Mouse (Mus musculus): ENCODE measurements around the gene Rbl1.
"Not testable (repeated sequence)": the region's sequence is repeated elsewhere in the genome, so short reads cannot be mapped to it uniquely, and the experiment has no call there.

Rbl1 gene

DNA sequence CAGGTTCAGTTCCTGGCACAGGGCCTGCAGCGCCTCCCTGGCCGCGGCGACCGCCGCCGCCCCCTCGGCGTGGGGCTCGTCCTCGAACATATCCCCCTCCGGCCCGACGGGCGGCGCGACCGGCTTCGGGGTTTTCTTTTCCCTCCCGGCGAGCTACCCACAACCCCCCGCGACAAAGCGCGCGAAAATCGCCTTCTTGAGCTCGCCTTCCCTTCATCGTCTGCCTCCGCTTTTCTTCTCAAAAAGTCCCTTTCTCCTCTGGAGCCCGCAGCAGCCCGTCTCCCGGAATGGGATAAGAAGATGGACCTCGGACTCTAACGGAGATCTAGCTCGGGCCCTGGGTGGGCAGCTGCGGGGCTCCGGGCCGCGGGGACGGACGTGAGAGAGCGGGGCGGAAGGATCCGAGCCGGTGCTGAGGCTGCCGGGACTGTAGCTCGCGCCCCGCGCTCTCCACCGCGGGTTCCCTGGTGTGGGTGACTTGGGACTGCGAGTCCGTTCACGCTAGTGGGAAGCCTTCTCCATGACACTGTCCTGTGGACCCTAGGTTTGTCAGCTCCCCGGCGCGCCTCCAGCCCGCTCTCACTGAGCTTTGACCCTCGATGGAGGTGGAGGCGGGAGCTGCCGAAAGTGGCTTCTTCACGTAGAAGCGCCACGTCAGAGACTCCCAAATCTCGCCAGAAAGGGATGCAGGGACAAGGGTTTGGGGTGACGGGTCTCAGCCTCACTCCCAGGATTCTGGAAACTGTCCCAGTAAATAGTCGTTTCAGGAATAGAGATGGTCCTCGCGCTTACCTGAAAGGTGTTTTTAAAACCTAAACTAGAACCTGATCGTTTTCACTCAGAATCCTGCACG is at the start of gene Rbl1:
Gene Rbl1, minus strand, starts transcription at position 169 of the 853 bp plus-strand sequence.
- peak; percentile 92 for DNase-seq (ENCODE audit: low spot score)

GRCm38 (mm10) chr2:157248111-157248510 is 43.8 kb upstream of the Rbl1 start:
- no peak for DNase-seq (ENCODE audit: low spot score)

DNA sequence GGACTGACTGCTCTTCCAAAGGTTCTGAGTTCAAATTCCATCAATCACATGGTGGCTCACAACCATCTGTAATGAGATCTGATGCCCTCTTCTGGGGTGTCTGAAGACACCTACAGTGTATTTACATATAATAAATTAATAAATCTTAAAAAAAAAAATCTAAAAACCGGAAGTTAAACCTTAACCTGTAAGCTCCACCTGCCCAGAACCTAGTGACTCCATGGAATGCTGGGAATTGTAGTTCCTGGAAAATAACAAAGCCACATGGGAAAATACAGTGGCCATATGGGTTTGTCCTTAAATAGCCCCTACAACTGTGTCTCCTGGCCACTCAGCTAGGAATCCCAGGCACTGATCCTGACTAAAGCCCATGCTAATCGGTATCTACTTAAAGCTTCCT is 41.3 kb upstream of the Rbl1 start:
- no peak for DNase-seq (ENCODE audit: low spot score)

- DNase-seq (ENCODE audit: low spot score): no peak
Observed at GRCm38 (mm10) chr2:157245001-157245400, 40.7 kb upstream of the Rbl1 start.

GRCm38 (mm10) chr2:157235946-157236345 is 31.6 kb upstream of the Rbl1 start:
- DNase-seq (ENCODE audit: low spot score): no peak

DNA sequence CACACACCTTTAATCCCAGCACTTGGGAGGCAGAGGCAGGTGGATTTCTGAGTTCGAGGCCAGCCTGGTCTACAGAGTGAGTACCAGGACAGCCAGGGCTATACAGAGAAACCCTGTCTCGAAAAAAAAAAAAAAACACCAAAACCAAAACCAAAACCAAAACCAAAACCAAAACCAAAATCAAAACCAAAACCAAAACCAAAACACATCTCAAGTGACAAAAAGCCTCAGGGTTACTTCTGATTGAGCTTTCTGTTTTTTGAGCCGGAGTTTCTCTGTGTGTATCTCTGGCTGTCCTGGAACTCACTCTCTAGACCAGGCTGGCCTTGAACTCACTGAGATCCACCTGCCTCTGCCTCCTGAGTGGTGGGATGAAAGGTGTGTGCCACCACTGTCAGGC is 17.6 kb upstream of the Rbl1 start:
- not testable (repeated sequence) for DNase-seq (ENCODE audit: low spot score)

DNA sequence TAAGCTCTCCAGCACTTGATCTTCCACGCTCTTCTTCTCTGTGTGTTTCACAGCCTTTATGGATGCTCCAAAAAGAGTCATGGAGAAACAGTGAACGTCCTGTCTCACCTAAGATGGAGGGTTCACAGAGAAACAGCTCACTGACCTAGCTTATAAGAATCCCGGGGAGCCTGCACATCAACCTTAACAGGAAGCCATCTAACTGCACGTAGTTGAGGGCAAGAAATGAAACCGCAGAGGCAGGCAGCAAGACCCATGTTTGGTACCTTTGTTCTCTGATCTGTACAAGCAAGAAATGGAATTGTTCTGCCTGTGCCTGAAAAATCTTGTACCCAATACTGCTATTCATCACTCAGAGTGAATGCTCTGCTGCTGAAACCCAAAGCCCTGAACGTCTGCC is 15.8 kb upstream of the Rbl1 start:
- DNase-seq (ENCODE audit: low spot score): no peak

GRCm38 (mm10) chr2:157211731-157212130 is 7.4 kb upstream of the Rbl1 start:
- no peak for DNase-seq (ENCODE audit: low spot score)

GRCm38 (mm10) chr2:157203459-157204365 is 622 bp downstream of the Rbl1 start:
- peak; percentile 52 for DNase-seq (ENCODE audit: low spot score)

- DNase-seq (ENCODE audit: low spot score): no peak
Observed at GRCm38 (mm10) chr2:157203026-157203425, 1.3 kb downstream of the Rbl1 start.

DNA sequence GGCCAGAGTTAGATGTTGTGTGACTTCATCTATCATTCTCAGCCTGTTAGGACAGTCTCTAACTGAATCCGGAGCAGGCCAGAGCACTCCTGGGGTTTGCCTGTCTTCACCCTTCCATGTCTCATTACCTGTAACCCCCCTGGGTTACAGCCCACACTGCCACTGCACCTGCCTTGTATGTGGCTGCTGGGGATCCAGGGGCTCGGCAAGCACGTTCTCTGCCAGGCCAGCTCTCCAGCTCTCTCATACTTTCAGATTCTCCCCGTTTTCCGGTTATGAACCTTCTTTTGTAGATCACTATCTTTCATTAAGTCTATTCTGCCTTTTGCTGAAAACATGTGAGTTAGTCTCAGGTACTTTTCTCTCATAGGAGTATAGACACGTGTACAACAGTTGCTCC is 2.0 kb downstream of the Rbl1 start:
- no peak for DNase-seq (ENCODE audit: low spot score)

GRCm38 (mm10) chr2:157201081-157201830 is 3.1 kb downstream of the Rbl1 start:
- no peak for DNase-seq (ENCODE audit: low spot score)

- not testable (repeated sequence) for DNase-seq (ENCODE audit: low spot score)
Observed at GRCm38 (mm10) chr2:157198405-157198804, 5.9 kb downstream of the Rbl1 start.

DNA sequence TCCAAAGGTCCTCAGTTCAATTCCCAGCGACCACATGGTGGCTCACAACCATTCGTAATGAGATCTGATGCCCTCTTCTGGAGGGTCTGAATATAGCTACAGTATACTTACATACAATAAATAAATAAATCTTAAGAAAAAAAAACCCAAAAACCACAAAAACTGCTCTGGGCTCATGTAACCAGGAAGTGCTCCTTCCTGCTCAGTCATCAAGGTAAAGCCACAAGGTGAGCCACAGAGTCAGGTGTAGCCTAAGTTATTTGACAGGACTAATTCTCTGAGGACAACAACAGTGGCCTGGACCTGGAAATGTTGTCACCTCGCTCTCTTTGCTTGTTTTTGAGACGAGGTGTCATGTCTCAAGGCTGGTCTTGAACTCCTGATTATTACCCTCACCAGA is 13.7 kb downstream of the Rbl1 start:
- DNase-seq (ENCODE audit: low spot score): no peak

DNA sequence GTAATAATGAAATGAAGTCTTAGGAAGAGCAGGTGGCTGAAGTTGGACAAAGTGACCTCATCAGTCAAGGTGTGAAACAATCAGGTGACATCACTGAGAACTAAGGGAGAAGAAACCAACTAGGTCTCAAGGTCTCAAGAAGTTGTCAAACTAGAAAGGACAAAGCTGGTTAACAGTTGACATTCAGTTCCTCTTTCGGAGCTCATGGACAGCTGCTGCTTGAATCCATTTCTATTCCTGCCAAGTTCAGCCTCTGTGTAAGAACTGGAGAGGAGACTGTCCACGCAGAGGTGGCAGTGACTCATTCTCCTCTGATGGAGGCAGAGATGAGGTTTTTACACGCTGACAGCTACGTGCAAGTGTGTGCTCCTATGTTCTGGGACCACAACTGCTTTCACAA is 17.1 kb downstream of the Rbl1 start:
- DNase-seq (ENCODE audit: low spot score): no peak

DNA sequence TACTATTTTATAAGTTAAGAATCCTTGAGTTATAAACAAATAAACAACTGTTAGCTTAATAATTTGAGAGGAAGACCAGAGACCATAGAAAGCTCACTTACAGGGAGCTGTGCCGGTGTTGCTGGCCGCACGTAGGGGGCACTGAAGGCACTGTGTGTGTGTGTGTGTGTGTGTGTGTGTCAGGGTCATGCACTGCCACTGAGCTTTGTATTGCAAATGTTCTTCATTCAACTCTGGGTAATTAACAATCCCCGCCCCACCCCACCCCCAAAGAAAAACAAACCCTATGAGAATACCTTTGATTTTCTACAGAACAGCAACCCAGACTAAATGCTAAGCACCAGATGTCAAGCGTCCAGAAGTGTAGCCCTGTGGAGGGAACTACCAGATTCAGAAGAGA is 17.8 kb downstream of the Rbl1 start:
- no peak for DNase-seq (ENCODE audit: low spot score)

DNA sequence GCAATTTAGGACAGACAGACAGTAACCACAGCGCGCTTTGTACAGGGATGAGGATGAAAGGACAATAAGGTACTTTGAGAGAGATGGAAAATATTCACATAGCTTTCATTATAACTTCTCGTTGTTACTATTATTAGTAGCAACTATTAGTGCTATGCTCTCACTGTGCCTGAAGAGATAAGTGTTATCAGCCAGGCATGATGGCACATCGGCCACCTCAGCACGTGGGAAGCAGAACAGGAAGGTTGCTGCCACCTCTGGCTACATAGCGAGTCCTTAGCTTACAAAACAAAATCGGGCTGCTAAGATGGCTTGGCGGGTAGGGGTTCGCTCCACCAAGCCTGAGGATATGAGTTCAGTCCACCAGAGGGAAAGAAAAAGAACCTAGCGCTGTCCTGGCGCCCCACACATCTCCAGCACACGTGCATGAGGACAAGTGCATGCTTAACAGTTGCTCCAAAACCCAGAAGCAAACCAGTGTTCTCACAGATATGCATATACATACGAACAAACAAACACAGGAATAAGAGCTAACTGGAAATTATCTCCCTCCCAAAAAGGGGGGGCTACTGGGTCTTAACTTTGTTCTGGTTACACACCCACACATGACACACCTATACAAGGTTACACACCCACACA is 19.2 kb downstream of the Rbl1 start:
- no peak for DNase-seq (ENCODE audit: low spot score)

DNA sequence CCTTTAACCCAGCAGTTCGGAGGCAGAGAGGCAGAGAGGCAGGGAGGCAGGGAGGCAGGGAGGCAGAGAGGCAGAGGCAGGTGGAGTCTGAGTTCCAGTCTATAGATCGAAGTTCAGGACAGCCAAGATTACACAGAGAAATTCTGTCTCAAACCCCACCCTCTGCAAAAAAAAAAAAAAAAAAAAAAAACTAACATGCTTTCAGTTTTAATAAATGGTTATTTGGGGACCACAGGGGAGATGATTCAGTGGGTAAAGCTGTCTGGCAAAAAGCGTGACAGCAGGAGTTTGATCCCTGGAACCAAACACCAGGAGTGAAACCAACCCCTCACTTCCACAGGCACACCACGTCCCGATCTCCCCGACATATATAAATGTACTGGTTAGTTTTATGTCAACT is 26.2 kb downstream of the Rbl1 start:
- DNase-seq (ENCODE audit: low spot score): no peak

DNA sequence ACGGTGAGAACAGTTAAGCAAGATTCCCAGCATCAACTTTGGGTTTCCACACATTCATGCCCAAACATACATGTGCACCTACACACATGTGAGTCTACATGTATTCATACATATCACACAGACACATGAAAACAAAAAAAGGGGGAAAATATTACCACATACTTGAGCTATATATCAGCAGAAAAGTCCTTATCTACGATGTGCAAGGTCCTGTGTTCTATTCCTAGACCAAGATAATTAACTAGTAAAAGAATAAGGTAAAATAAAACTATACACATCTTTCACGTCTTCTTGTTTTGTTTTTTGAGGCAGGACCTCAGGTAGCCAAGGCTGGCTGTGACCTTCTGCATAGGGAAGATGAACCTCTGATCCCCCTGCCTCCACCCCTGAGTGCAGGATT is 28.1 kb downstream of the Rbl1 start:
- no peak for DNase-seq (ENCODE audit: low spot score)

DNA sequence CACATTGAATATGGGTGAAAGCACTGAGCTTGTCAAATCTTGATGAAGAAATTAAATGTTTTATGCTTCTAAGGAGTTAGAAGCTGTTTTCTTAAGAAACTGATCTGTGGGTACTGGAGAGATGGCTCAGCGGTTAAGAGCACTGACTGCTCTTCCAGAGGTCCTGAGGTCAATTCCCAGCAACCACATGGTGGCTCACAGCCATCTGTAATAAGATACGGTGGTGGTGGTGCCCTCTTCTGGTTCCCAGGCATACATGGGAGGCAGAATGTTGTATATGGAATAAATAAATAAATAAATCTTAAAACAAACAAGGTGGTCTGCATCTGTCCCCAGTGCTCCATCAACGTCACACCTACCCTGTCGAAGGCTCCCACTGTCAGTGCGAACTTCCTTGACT is 29.9 kb downstream of the Rbl1 start:
- DNase-seq (ENCODE audit: low spot score): no peak

GRCm38 (mm10) chr2:157173555-157173954 is 30.8 kb downstream of the Rbl1 start:
- no peak for DNase-seq (ENCODE audit: low spot score)

DNA sequence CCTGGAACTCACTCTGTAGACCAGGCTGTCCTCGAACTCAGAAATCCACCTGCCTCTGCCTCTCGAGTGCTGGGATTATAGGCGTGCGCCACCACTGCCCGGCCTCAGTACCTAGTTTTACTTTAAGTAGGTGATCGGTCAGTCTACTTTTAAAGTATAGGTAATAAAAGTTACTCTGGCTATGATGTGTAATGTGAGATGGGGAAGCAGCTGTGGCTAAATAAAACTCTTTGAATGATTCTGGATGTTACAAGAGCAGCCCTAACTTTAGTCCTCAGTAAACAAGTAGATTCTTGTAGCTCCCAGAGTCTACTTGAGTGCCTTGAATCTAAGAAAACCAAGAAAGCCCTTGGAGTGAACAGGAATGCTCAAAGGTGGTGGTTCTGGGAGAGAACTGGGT is 31.4 kb downstream of the Rbl1 start:
- no peak for DNase-seq (ENCODE audit: low spot score)

Data from testis, postnatal 10 days (tissue).